Mouse (Mus musculus) MEL (cell line): ENCODE results near the gene Lrrc4. TPM values are rescaled to one million over a fixed set of nuclear protein-coding genes. Genes with fewer than 3 reads are reported as not detected.

Experiments
- DNase-seq: peaks from one replicate; pipeline ENCODE4 v3.0.0; 2011; ENCODE audit warnings: low read depth, low spot score
- H3K27ac ChIP-seq: 2 replicates; pipeline ENCODE4 v1.5.1; 2012; ENCODE audit warnings: low read depth, mild to moderate bottlenecking, control low read depth, low read length, moderate library complexity; ENCODE audit not compliant: control insufficient read depth
- H3K27me3 ChIP-seq, 2 experiments: fragments of 150-350 bp in 1 of 2; sonication (generic) in 1 of 2; 2 replicates each; pipeline ENCODE4 v1.6.1; 2012; ENCODE audit warnings: low read length in 2 of 2, mild to moderate bottlenecking in 2 of 2, improper control_type of control experiment in 1 of 2, moderate library complexity in 1 of 2; ENCODE audit not compliant: insufficient read depth in 2 of 2, control insufficient read depth in 1 of 2
- H3K36me3 ChIP-seq, 2 experiments: 2 replicates each; pipeline ENCODE4 v1.6.1; 2012 to 2014; ENCODE audit warnings: low read length in 2 of 2, improper control_type of control experiment in 1 of 2, inconsistent platforms in 1 of 2, mild to moderate bottlenecking in 1 of 2; ENCODE audit not compliant: insufficient read depth in 2 of 2, control insufficient read depth in 1 of 2
- H3K4me1 ChIP-seq, 2 experiments: fragments of 150-350 bp in 1 of 2; sonication (generic) in 1 of 2; 2 replicates each; pipeline ENCODE4 v1.6.1; 2012; ENCODE audit warnings: low read length in 2 of 2, improper control_type of control experiment in 1 of 2, mild to moderate bottlenecking in 1 of 2; ENCODE audit not compliant: insufficient read depth in 2 of 2, control insufficient read depth in 1 of 2
- H3K4me3 ChIP-seq, 2 experiments: fragments of 150-350 bp in 1 of 2; sonication (generic) in 1 of 2; 2 replicates each; pipeline ENCODE4 v1.5.1; 2012; ENCODE audit warnings: low read depth in 2 of 2, low read length in 2 of 2, mild to moderate bottlenecking in 2 of 2, moderate library complexity in 2 of 2, control low read depth in 1 of 2, improper control_type of control experiment in 1 of 2; ENCODE audit not compliant: control insufficient read depth in 1 of 2, insufficient read depth in 1 of 2
- H3K79me2 ChIP-seq: 2 replicates; pipeline ENCODE4 v1.6.1; 2012; ENCODE audit warnings: mild to moderate bottlenecking, low read length, moderate library complexity; ENCODE audit not compliant: control insufficient read depth, poor library complexity, insufficient read depth
- H3K9ac ChIP-seq: 2 replicates; pipeline ENCODE4 v1.6.1; 2012; ENCODE audit warnings: low read depth, mild to moderate bottlenecking, control low read depth, low read length, moderate library complexity; ENCODE audit not compliant: control insufficient read depth, poor library complexity, severe bottlenecking
- H3K9me3 ChIP-seq: fragments of 150-350 bp; sonication (generic); replicated peaks from 2 replicates; pipeline ENCODE4 v1.6.1; 2012; ENCODE audit warnings: mild to moderate bottlenecking, low read length, improper control_type of control experiment, moderate library complexity; ENCODE audit not compliant: insufficient read depth
- CHD1 ChIP-seq: IDR thresholded peaks from 2 replicates; pipeline ENCODE4 v1.6.1; 2012; ENCODE audit warnings: low read depth, mild to moderate bottlenecking, inconsistent platforms, low read length, improper control_type of control experiment
- GATA1 ChIP-seq: IDR thresholded peaks from 2 replicates; pipeline ENCODE4 v1.6.1; 2011; ENCODE audit warnings: low read depth, low read length, improper control_type of control experiment
- MAZ ChIP-seq: IDR thresholded peaks from 2 replicates; pipeline ENCODE4 v1.6.1; 2012; ENCODE audit warnings: low read depth, mild to moderate bottlenecking, inconsistent platforms, low read length, improper control_type of control experiment
- MYB ChIP-seq: IDR thresholded peaks from 2 replicates; pipeline ENCODE4 v1.6.1; 2011; ENCODE audit warnings: mild to moderate bottlenecking, low read depth, low read length, improper control_type of control experiment
- RAD21 ChIP-seq: IDR thresholded peaks from 2 replicates; pipeline ENCODE4 v1.6.1; 2011; ENCODE audit warnings: mild to moderate bottlenecking, low read depth, low read length, improper control_type of control experiment
- TBP ChIP-seq: IDR thresholded peaks from 2 replicates; pipeline ENCODE4 v1.8.0; 2011; ENCODE audit warnings: low read depth, low read length, improper control_type of control experiment
- USF2 ChIP-seq, 2 experiments: IDR thresholded peaks; 2 replicates each; pipeline ENCODE4 v1.6.1; 2011 to 2012; ENCODE audit warnings: improper control_type of control experiment in 2 of 2, low read length in 2 of 2, borderline replicate concordance in 1 of 2, inconsistent platforms in 1 of 2, low read depth in 1 of 2, mild to moderate bottlenecking in 1 of 2; ENCODE audit not compliant: insufficient read depth in 1 of 2
- ZMIZ1 ChIP-seq: IDR thresholded peaks from 2 replicates; pipeline ENCODE4 v1.6.1; 2012; ENCODE audit warnings: low read depth, mild to moderate bottlenecking, inconsistent platforms, low read length, improper control_type of control experiment, moderate library complexity
- polyA plus RNA-seq, 2 experiments: library from polyadenylated mRNA; stranded (reverse) in 1 of 2; unstranded in 1 of 2; fragments of >175 nt in 1 of 2; fragments of >200 nt in 1 of 2; gene quantifications; 2 replicates each; pipeline versions ENCODE4 v1.2.1 to v1.2.4; 2012; ENCODE audit warnings: low replicate concordance in 2 of 2, low read depth in 1 of 2; ENCODE audit not compliant: insufficient read length in 2 of 2, insufficient read depth in 1 of 2, missing spikeins in 1 of 2
- total RNA-seq: library from RNA; depleted of rRNA; stranded (reverse); fragments of 300-350 nt; gene quantifications from 2 replicates; pipeline ENCODE4 v1.2.3, GENCODE M21; 2012

The Lrrc4 gene
- total and polyA plus RNA-seq, 3 experiments: 0.07 to 0.12 TPM; not detected in 1

- no peaks in the 10 kb centered on the region for H3K27me3 ChIP-seq
- peaks cover 0 to 22% of the 10 kb centered on the region in 2 experiments; a peak in 3 of 4 replicates for H3K36me3 ChIP-seq
- TF ChIP-seq RAD21 (no peak), TBP (0 out of 2 replicates have a peak, but pooled peaks have one; percentile 14), ZMIZ1 (no peak)
- peak overlapping the region; percentile 24 for H3K27ac ChIP-seq
- no peak overlapping the region for H3K4me3 ChIP-seq
- no peaks in the 10 kb centered on the region for H3K9me3 ChIP-seq
- no peaks in the 10 kb centered on the region for H3K79me2 ChIP-seq
- no peak overlapping the region for H3K9ac ChIP-seq
- peak; percentile 69 for DNase-seq
- H3K4me1 ChIP-seq: peaks cover 9 to 25% of the 10 kb centered on the region in 2 experiments
Measured at GRCm38 (mm10) chr6:28867516-28868251, 36.1 kb upstream of the Lrrc4 start.

- no peaks in the 10 kb centered on the region for H3K27me3 ChIP-seq
- peaks cover 0 to 18% of the 10 kb centered on the region in 2 experiments; a peak in 3 of 4 replicates for H3K36me3 ChIP-seq
- H3K27ac ChIP-seq: 0 out of 2 replicates have a peak overlapping the region, but pooled peaks have one; percentile 7
- peaks cover 4 to 21% of the 10 kb centered on the region in 2 experiments for H3K4me1 ChIP-seq
- no peaks in the 10 kb centered on the region for H3K9me3 ChIP-seq
- no peak for TF ChIP-seq MAZ
- no peak for TF ChIP-seq MYB
- no peak for TF ChIP-seq USF2 (IDR thresholded peaks at IDR 0.05; ENCODE audit: borderline replicate concordance in 1 of 2, insufficient read depth in 1 of 2, low read depth in 1 of 2, low read length in 2 of 2)
- no peak overlapping the region for H3K4me3 ChIP-seq
- no peaks in the 10 kb centered on the region for H3K79me2 ChIP-seq
- peak; percentile 60 for DNase-seq
- H3K9ac ChIP-seq: no peak overlapping the region
Measured at GRCm38 (mm10) chr6:28866206-28866605, 34.7 kb upstream of the Lrrc4 start.

- TF ChIP-seq CHD1: no peak
- TF ChIP-seq TBP: no peak
- no peak for TF ChIP-seq GATA1
- H3K9me3 ChIP-seq: no peaks in the 10 kb centered on the region
- H3K36me3 ChIP-seq: peaks cover 0 to 16% of the 10 kb centered on the region in 2 experiments; a peak in 3 of 4 replicates
- H3K4me1 ChIP-seq: peaks cover 3 to 19% of the 10 kb centered on the region in 2 experiments
- no peak overlapping the region for H3K9ac ChIP-seq
- DNase-seq: no peak
- H3K27ac ChIP-seq: no peak overlapping the region
- no peak overlapping the region for H3K4me3 ChIP-seq
- no peaks in the 10 kb centered on the region for H3K27me3 ChIP-seq
- H3K79me2 ChIP-seq: no peaks in the 10 kb centered on the region
Measured at GRCm38 (mm10) chr6:28865112-28865511, 33.6 kb upstream of the Lrrc4 start.
